In genomic region chr13:30208176-30208575, GRCm38 (mm10) we compare ENCODE assay signal across 23 mouse cellular contexts.
A peak's percentile ranks its signal among the peaks of the same experiment; 100 is the strongest.
DNase-seq lines count a peak whose midpoint lies in the region; ATAC-seq and TF ChIP-seq lines count a peak whose summit lies in the region.
"Had no signal": no experiment of that assay in that cellular context is flagged by ENCODE, and none has a peak within 500 bp of the region (broad histone marks: within the 10 kb centered on the region; RNA-seq: fewer than 3 reads in every experiment).

No protein-coding gene starts in this region.

- H3K27ac ChIP-seq in forebrain, embryonic 14.5 days (ENCODE audit: low read depth, low read length) = no peak overlapping the region
- H3K27ac ChIP-seq in forebrain, embryonic 13.5 days = no peak overlapping the region
- no peak overlapping the region for H3K27ac ChIP-seq in limb, embryonic 10.5 days

- peak; percentile 5 to 6 for DNase-seq in cerebellum, postnatal 10 days
- DNase-seq in cerebellum, postnatal 25 days = no peak
- DNase-seq in forebrain, embryonic 14.5 days (ENCODE audit: low spot score) = peak; percentile 52
- peak; percentile 58 for DNase-seq in brain, embryonic 14.5 days (ENCODE audit: low read depth)
- DNase-seq in large intestine, adult 2 months (ENCODE audit: low read depth, low spot score) = peak; percentile 85
- DNase-seq in limb, embryonic 10.5 days (ENCODE audit: low spot score) = no peak
- DNase-seq in gastrocnemius, postnatal 4 days (ENCODE audit: low spot score in 2 of 2) = no peak
- DNase-seq: adrenal gland, adult 2 months; adrenal gland, adult 8-10 months; adrenal gland, postnatal 10 days; adrenal gland, postnatal 14 days; adrenal gland, postnatal 25 days; adrenal gland, postnatal 36 days; B cell, adult 2 months; cerebellum, adult 11 months; cerebellum, adult 11-12 months; cerebellum, adult 18-20 months had no signal

- ATAC-seq in forebrain, embryonic 14.5 days = no peak
- no peak for ATAC-seq in forebrain, embryonic 13.5 days
- ATAC-seq: activated CD4-positive, CD25-positive, alpha-beta regulatory T cell, adult 4 months; CD4-positive, CD25-positive, alpha-beta regulatory T cell, adult 4 months; Patski had no signal

- WGBS in forebrain, embryonic 14.5 days = 75% methylated on average over 1 of the region's 1 CpGs
- 83% methylated on average over 1 of the region's 1 CpGs for WGBS in forebrain, embryonic 13.5 days
- WGBS in large intestine, adult 2 months = 22% methylated on average over 1 of the region's 1 CpGs
- 89% methylated on average over 1 of the region's 1 CpGs for WGBS in limb, embryonic 10.5 days

- H3K27me3 ChIP-seq in forebrain, embryonic 14.5 days (replicated peaks; ENCODE audit: control insufficient read depth, insufficient read depth, low read length) = no peaks in the 10 kb centered on the region
- H3K27me3 ChIP-seq in forebrain, embryonic 13.5 days = no peaks in the 10 kb centered on the region
- H3K27me3 ChIP-seq in limb, embryonic 10.5 days (ENCODE audit: low read depth, poor library complexity, severe bottlenecking) = no peaks in the 10 kb centered on the region
- H3K27me3 ChIP-seq: CH12.LX, Patski had no signal

- H3K36me3 ChIP-seq in forebrain, embryonic 14.5 days (ENCODE audit: control insufficient read depth, insufficient read depth, low read length) = no peaks in the 10 kb centered on the region
- no peaks in the 10 kb centered on the region for H3K36me3 ChIP-seq in forebrain, embryonic 13.5 days (ENCODE audit: poor library complexity, severe bottlenecking)
- H3K36me3 ChIP-seq in limb, embryonic 10.5 days = no peaks in the 10 kb centered on the region
- H3K36me3 ChIP-seq: G1E had no signal

- no peak overlapping the region for H3K4me2 ChIP-seq in forebrain, embryonic 14.5 days (ENCODE audit: low read length)
- H3K4me2 ChIP-seq in forebrain, embryonic 13.5 days = no peak overlapping the region

- no peak for TF ChIP-seq POLR2A in brain, embryonic 14.5 days (IDR thresholded peaks at IDR 0.05; ENCODE audit: borderline replicate concordance, extremely low read depth, insufficient read depth, insufficient read length, poor library complexity, severe bottlenecking)

- H3K4me1 ChIP-seq in forebrain, embryonic 14.5 days (ENCODE audit: control insufficient read depth, insufficient read depth, low read length) = no peaks in the 10 kb centered on the region
- H3K4me1 ChIP-seq in forebrain, embryonic 13.5 days = no peaks in the 10 kb centered on the region; the same call in 1 of the 2 replicates
- H3K4me1 ChIP-seq in limb, embryonic 10.5 days = no peaks in the 10 kb centered on the region

- H3K9me3 ChIP-seq in forebrain, embryonic 14.5 days (replicated peaks; ENCODE audit: control insufficient read depth, low read length) = no peaks in the 10 kb centered on the region
- no peaks in the 10 kb centered on the region for H3K9me3 ChIP-seq in forebrain, embryonic 13.5 days (replicated peaks)
- H3K9me3 ChIP-seq in limb, embryonic 10.5 days (replicated peaks) = no peaks in the 10 kb centered on the region
- H3K9me3 ChIP-seq: G1E had no signal

- H3K9ac ChIP-seq in forebrain, embryonic 14.5 days (ENCODE audit: low read length) = no peak overlapping the region
- H3K9ac ChIP-seq in forebrain, embryonic 13.5 days = no peak overlapping the region

- TF ChIP-seq CTCF in brain, embryonic 14.5 days (IDR thresholded peaks at IDR 0.05; ENCODE audit: borderline replicate concordance, extremely low read depth, insufficient read depth, insufficient read length) = no peak

- H3K4me3 ChIP-seq in forebrain, embryonic 14.5 days (ENCODE audit: low read depth, low read length) = no peak overlapping the region
- H3K4me3 ChIP-seq in forebrain, embryonic 13.5 days = no peak overlapping the region
- H3K4me3 ChIP-seq in limb, embryonic 10.5 days = no peak overlapping the region

Comparison
In these comparisons a context has a peak if more than half of its experiments do, and no peak if none do; other contexts are left out.
1. DNase-seq: peak in cerebellum, postnatal 10 days (2 of 2), forebrain, embryonic 14.5 days (single experiment), brain, embryonic 14.5 days (single experiment) and large intestine, adult 2 months (single experiment); none in cerebellum, postnatal 25 days (0 of 2), limb, embryonic 10.5 days (single experiment) and gastrocnemius, postnatal 4 days (0 of 2).